Mouse (Mus musculus): ENCODE measurements around the gene Rbp7.

Rbp7 gene

DNA sequence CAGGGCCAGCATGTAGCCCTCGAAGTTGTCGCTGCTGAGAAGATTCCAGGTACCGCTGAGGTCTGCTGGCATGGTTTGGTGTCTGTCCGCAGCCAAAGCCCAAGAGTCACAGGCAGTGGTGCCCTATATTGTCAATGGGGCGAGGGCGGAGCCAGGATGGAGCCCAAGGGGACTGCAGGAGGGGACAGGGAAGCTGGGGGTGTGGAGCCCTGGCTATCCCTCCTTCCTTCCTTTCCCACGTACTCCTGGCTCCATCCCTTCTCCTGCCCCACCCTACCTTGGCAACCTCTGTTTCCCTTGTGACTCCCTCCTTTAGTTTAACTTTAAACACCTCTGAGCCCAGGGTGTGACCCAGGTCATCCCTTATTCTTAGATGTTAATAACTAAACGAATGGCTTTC, at the start of gene Rbp7:
Gene Rbp7 (minus strand): TSS at position 100 of the 400 bp plus-strand sequence.
- WGBS = 74% methylated on average over 8 of the region's 8 CpGs

DNA sequence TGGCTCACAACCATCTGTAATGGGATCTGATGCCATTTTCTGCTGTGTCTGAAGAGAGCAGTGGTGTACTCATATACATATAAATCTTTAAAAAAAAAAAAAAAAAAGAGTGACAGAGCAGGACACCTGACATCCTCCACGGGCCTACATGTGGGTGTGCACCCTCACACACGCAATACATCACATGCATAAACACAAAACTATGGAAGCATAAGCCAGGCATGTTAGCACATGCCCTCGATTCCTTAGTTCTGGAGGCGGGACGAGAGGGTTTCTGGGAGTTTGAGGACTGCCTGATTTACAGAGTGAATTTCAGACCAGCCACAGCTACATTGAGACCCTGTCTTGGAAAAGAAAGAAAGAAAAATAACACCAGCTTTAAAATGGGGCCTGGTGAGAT, 49.6 kb upstream of the Rbp7 start:
- WGBS = 51% methylated on average over 5 of the region's 5 CpGs

DNA sequence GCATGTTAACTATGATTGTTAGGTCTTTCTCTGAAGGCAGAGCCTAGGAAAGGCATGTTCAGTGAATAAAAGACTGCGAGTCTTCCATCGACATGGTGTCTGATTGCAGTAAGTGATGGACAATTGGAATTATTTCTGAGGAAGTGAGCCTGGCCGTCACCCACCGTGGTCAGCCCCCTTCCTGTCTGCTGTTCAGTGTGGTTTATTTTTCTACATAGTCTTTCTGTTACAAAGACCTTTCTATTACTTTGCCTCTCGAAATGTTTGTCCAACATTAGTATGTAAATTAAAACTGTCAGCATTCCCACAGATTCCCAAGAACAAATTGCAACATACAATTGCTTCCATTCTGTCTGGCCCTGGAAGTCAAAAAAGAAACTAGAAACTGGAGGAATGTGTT, 45.0 kb upstream of the Rbp7 start:
- WGBS = 43% methylated on average over 5 of the region's 5 CpGs

DNA sequence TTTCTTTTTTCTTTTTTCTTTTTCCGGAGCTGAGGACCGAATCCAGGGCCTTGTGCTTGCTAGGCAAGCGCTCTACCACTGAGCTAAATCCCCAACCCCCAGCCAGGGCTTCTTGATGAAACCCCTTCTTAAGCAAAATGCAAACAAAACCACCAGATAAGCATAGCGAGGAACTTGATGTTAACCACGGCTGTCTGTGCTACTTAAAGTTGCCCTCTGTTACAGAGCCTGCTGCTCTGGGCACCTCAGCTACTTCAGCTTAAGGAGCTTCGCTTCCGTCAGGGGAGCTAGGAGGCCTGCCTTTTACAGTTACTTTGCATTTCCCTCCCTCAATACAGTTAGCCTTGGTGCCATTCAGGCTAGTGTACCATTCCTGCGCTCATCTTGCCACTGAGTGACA, 44.1 kb upstream of the Rbp7 start:
- WGBS = 85% methylated on average over 8 of the region's 8 CpGs

DNA sequence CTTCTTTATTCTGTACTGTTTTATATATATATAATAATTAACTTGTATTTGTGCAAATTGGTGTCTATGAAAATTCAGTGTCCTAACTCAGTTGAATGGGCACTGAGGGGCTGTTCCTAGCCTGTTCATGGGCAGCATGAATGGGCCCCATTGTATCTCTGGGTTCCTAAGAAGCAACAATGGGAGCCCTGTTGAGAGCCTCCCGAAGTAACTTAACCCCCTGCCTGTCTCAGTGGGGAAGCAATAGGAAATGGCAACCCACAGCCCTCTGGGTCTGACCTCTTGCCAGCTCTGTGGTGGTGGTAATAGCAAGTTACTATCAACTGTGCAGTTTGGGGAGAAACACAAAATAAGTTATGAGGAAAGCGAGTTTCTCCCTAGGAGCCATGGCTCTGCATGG, 41.8 kb upstream of the Rbp7 start:
- WGBS = 36% methylated on average over 2 of the region's 2 CpGs

DNA sequence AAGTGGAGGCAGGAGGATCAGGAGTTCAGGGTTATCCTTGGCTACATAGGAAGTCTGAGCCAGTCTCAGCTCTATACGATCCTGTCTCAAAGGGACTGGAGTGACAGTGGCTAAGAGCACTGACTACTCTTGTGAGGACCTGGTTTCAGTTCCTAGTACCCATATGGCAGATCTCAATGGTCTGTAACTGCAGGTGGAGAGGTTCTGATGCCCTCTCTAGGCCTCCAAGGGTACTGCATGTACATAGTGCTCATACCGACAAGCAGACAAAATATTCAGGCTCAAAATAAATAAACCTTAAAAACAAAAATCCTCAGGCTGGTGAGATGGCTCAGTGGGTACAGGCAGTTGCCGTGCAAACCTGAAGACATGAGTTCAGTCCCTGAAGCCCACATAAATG, 36.4 kb upstream of the Rbp7 start:
- WGBS = 97% methylated on average over 3 of the region's 3 CpGs

DNA sequence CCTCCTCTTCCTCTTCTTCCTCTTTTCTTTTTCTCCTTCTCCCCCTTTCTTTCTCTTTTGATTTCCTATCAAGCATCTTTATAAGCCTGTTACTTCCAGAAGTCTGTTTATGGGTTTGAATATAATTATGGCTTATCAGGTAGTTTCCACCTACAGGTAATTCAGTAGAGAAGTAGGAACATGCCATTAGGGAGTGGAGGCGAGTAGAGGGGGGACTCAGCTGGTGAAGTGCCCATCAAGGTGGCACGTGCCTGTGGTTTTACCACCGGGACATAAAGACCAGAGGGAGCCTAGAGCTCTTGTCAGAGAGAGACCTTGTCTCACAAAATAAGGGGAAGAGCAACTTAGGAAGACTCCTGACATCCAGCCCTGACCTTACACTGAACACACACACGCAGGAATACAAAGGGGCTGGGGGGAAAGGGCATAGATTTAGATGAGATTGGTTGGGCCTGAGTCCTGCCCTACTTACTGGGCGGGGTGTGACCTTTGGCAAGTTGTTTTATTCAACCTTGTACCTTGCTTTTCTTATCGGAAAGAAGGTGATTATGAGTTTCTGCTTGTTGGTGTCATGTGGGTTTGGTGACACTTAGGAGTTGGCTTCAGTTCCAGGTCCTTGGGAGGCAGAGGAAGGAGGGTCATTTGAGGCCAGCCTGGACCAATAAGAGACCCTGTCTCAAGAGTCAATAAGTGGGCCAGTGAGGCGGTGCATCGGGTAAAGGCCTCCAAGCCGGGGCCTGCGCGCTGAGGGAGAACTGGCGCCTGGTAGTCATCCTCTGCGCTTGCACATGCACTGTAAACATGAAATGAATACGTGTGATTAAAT, 34.9 kb upstream of the Rbp7 start:
- WGBS = 93% methylated on average over 14 of the region's 14 CpGs

DNA sequence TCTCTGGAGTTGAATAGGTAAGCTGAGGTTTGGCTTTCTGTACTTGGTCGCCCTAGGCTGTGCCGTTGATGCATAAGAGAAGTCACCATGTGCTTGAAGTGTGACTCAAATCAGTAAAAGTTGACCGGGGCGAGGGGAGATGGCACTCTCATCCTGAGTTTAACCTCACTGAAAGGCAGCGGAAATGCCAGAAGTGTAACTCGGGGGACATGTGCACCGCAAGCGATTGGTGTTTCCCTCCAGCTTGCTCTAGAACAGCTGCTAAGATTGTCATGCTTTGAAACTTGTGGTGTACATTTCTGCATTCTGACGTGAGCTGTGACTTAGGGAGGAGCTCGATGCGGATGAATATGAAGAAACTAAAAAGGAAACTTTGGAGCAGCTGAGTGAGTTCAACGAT, 33.0 kb upstream of the Rbp7 start:
- WGBS = 89% methylated on average over 12 of the region's 12 CpGs

DNA sequence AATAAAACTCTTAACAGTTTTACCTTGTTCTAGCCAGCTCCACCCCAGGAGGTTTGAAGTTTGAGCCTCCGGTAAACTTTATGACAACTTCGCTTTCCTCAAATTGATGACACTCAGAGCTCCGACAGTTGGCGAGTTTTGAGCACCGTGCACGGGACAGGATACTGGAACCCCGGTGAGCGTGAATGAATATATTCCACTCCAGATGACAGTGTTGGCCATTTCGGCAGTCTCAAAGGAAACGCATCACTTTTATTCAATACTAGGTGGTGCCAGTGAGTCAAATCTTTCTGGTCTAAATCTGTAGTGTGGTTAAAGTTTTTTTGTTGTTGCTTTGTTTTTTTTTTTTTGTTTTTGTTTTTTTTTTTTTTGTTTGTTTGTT, 31.0 kb upstream of the Rbp7 start:
- WGBS = under 1% methylated on average over 10 of the region's 10 CpGs

DNA sequence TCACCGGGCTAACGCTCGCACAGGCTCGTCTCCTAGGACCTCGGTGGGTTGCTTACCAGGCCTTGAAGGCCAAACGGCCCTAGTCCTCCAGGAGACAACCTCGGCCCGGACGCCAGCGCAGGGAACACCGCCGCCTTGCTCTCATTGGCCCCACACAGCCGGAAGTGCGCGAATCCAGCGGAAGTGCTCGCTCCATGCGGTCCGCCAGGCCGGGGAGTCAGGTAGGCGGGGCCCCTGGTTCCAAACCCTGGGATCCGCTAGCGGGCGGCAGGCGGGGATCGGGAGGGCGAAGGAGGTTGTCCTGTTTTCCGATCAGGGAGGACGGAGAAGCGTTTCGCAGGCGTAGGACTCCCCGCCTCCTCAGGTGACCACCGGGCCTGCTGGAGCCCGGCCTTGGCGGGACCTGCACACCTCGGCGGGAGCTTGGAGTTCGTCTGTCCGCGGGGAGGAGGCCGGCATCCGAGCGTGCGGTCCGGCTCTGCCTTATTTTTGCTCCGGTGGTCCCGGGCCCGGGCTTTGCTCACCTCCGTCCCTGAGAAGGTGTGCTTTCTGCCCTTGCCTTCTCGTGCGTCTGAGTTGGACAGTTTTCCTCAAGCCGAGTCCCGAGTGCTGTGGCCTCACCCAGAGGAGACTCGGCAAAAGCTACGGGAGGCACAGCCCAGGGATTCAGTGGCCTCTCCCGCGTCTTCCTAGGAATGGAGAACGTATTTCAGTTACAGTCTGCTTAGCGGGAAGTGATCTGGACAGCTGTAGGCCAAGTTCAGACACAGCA, 30.5 kb upstream of the Rbp7 start, which contains the start of the genes Nmnat1 and Lzic:
Gene Nmnat1 (minus strand): TSS at position 150 of the 772 bp plus-strand sequence.
Gene Lzic (plus strand): TSS at position 177 of the 772 bp plus-strand sequence.
- WGBS = under 1% methylated on average over 60 of the region's 60 CpGs

DNA sequence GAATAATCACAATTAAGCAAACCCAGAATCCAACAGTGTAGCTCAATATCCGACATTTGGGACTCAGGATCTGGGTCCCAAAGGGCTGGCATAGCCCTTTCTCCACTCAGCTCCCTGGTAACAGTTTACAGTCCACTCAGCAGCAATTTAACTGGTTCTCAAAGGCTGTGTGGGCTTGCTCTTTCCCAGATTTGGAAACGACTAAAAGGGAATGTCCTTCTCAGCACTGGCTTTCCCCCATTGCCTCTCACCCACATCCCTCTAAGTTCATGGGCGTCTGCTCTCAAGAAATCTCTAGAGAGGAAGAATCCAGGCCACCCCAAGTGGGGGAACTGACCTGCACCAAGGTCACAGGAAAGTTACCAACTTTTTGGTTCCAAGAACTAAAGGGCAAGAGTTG, 29.8 kb upstream of the Rbp7 start:
- 27% methylated on average over 3 of the region's 3 CpGs for WGBS

DNA sequence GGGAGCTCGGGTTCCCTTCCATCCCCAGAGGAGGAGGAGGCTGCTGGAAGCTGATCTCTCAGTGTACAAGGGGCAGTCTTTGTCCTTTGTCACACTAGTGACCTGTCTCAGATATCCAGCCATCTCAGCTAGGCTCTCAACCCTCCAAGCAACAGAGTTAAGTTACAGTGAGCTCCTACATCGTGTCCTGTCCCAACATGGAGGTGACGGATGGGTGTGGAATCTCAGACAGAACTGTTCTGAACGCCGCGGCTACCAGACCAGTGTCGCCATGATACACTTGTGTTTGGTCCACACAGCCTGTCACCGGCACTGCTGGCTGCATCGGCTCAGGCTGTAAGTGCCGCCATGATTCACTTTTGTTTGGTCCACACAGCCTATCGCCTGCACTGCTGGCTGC, 22.3 kb upstream of the Rbp7 start, which contains the start of gene Tmem274:
Gene Tmem274 (plus strand): TSS at position 301 of the 400 bp plus-strand sequence.
- WGBS = 92% methylated on average over 11 of the region's 11 CpGs

DNA sequence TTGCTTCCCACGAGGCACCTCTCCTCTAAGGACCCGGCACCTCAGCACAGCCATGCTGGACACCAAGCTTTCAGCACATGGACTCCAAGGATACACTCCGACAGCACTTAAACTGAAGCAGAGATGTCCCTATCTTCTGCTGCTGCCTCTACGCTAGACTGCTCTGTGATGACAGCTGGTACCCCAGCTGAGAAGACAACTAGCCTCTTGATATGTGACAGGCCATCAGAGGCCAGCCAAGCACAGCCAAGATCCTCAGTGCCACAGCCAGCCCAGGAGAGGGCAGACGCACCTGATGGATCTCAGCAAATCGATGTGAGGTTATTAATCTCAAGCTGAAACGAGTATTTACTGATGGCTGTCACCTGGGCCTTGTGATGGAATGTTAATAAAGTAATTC, 20.3 kb upstream of the Rbp7 start:
- WGBS = 71% methylated on average over 7 of the region's 7 CpGs

DNA sequence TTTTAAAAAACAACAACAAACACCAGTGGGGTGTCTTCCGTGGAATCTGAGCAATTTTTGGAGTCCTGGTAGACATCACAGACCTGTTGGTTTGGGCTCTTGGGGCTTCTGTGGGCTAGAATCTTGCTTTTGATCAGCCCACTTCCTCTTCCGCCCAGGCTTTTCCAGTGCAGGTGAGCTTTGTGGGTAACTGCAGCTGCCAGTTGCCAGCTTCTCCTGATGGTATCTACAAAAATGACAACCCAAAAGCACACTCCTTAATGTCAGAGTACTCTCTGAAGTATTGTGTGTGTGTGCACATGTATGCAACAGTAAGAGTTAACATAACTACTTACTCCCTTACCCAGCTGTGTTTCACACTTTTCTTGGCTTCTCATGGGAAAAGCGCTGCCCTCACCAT, 14.8 kb upstream of the Rbp7 start:
- WGBS = 93% methylated on average over 3 of the region's 3 CpGs

DNA sequence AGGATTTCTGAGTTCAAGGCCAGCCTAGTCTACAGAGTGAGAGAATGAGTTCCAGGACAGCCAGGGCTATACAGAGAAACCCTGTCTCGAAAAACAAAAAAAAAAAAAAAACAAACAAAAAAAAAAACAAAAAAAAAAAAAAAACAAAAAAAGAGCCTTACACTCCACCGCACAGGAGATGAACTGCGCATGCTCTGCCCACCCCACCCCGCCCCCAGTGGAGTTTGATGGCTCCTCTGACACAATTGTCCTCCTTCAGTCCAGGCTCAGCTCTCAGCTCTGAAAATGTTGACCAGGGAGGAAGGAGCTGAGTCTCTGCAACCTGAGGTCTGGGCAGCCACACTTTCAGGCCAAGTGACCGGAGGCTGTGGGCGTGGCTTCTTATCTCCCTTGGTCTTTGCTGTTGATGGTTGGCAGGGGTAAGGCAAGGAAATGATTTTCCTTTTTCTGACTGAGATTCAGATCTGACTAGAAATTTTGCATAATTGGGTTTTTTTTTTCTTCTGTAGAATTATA, 8.7 kb upstream of the Rbp7 start:
- 86% methylated on average over 6 of the region's 6 CpGs for WGBS

DNA sequence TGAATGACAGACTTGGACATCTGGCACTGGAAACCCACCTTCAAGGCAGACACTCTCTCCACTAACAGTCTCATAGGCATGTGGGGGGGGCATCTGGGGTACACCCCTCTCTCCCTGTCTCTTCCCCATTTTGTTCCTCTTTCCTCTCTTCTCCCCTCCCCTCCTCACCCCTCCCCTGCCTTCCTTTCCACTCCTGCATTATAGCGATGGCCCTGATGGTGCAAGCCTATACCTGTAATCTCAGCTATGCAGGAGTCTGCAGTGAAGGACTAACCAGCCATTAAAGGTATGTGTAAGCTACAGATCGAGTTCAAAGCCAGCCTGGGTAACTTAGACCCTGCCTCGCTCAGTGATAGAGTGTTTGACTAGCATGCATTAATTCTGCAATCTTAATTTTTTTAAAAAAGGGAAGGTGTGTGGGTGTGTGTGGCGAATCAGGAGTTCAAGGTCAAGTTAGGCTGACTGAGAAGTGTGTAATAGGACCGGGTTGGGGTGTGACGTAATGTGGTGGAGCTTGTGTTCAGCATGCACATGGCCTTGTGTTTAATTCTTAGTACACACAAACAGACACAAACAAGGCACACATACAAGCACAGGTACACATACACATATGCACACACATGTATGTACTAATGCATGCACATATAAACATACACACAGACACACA, 7.7 kb upstream of the Rbp7 start:
- 88% methylated on average over 6 of the region's 6 CpGs for WGBS

DNA sequence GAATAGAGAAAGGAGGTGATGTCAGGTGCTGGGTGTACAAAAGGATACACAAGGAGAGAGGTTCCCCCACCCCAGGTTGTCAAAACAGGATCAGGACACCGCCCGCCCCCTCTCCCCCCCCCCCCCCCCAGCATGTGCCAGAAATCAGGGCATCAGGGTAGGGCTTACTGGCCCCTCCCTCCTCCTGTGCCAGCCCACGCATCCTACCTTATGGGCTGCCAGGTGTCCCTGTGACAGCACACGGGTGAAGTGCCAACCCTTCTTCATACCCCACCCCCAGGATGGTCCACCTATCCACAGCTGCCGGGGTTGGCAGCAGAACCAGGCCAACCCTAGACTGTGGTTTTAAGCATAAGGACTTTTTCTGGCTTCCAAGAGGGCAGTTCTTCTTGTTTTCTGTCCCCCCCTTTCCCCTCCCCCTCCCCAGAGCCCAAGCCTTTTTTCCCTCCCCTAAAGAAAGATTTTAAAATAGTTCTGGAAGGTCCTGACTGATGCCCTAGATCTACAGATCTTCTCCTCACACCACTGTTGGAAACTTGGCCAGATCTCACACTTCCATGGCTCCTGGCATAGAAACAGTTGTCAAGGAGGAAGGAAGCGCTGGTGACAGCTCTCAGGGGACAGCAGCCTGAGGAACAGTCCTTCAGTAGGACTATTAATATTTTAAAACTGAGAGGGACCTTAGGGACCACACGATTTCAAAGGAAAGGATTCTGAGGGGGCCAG, 7.0 kb upstream of the Rbp7 start:
- 43% methylated on average over 5 of the region's 7 CpGs for WGBS

DNA sequence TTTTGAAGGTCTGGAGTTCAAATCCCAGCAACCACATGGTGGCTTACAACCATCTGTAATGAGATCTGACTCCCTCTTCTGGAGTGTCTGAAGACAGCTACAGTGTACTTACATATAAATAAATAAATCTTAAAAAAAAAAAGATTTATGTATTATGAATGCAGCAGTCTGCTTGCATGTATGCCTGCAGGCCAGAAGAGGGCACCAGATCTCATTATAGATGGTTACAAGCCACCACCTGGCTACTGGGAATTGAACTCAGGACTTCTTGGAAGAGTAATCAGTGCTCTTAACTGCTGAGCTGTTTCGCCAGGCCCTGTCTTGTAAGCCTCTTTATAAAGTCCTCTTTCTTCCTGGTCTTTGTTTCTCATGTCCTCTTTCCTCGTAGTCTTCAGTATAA, 5.7 kb upstream of the Rbp7 start:
- 95% methylated on average over 2 of the region's 2 CpGs for WGBS

DNA sequence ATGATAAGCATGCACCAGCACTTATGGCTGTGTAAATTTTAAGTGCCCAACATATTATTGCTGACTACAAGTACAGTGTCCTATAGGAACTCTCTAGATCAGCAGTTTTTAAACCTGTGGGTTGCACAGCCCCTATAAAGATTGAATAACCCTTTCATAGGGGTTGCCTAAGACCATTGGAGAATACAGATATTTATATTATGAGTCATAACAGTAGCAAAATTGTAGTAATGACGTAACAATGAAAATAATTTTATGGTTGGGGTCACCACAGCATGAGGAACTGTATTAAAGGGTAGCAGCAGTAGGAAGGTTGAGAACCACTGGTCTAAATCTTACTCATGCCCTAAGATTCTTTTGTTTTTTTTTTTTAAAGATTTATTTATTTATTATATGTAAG, 4.6 kb upstream of the Rbp7 start:
- WGBS = 82% methylated on average over 1 of the region's 1 CpGs

DNA sequence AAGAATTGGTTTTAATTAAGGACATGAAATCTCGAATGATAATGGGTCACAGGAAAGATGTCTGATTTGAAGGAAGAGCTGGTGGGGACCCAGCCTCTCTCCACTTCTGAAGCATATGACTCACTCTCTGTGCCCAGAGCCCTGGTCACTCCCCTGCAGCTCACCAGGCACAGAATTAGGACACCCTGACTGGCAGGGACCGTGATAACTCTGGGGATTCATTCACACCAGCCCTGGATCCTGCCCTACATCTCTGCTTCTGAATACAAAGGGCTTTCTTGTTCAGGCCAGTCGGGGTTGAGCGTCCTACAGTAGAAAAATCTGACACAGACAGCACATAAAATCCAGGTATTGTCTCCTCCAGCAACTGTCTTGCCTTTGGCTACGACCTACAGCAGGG, 3.7 kb upstream of the Rbp7 start:
- 60% methylated on average over 5 of the region's 5 CpGs for WGBS

DNA sequence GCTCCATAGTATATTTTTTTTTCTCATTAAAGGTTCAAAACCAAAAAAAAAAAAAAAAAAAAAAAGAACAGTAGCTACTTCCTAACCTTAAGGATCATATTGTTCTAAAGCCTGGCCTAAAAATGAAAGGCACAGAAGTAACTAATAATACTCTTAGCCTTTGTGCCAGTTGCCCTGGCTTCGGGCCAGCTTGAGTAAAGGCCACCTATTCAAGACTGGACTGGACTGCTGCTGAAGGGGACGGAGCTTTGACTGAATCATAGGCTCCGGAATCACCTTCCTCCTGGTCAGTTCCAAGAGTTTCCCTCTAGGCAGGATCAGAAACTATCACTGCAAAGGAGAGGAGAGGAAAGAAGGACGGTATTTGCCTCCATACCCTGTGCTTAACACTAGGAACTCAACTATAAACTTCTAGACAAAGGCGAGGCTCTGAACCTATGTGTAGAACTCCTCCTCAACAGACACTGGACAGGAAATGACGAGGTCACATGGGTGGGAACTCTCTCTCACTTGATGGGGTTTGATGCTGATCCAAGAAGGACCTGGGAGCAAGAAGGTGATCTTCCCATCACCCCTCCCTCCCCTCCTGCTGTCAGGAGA, 3.2 kb upstream of the Rbp7 start:
- 67% methylated on average over 6 of the region's 6 CpGs for WGBS

Data from cerebral cortex, adult 2 months (tissue).